Mouse (Mus musculus) stomach, postnatal 0 days (tissue): ENCODE measurements around the gene Tacc3. TPM values are rescaled to one million over a fixed set of nuclear protein-coding genes. Genes with fewer than 3 reads are reported as not detected.

Experiments
- ATAC-seq: fragments of 200-750 bp; cut with Nextera tagmentation; 2 replicates; pipeline ENCODE4 v1.8.0; 2017; ENCODE audit not compliant: low FRiP score, low TSS enrichment
- DNase-seq: peaks from one replicate; pipeline ENCODE4 v3.0.0-alpha.2; 2016; ENCODE audit warnings: low spot score
- H3K27ac ChIP-seq: fragments of 300-500 bp; sonication (generic); replicated peaks from 2 replicates; pipeline ENCODE4 v1.5.1; 2014; ENCODE audit warnings: mild to moderate bottlenecking, control low read depth
- H3K27me3 ChIP-seq: fragments of 300-500 bp; sonication (generic); 2 replicates; pipeline ENCODE4 v1.6.1; 2014; ENCODE audit warnings: low read length; ENCODE audit not compliant: control insufficient read depth, insufficient read depth
- H3K36me3 ChIP-seq: fragments of 300-500 bp; sonication (generic); 2 replicates; pipeline ENCODE4 v1.6.1; 2014; ENCODE audit warnings: low read length, mixed read lengths; ENCODE audit not compliant: control insufficient read depth, insufficient read depth
- H3K4me1 ChIP-seq: fragments of 300-500 bp; sonication (generic); replicated peaks from 2 replicates; pipeline ENCODE4 v1.6.1; 2014; ENCODE audit warnings: antibody characterized with exemption; ENCODE audit not compliant: control insufficient read depth, insufficient read depth
- H3K4me2 ChIP-seq: fragments of 300-500 bp; sonication (generic); replicated peaks from 2 replicates; pipeline ENCODE4 v1.6.1; 2014; ENCODE audit warnings: low read depth, mild to moderate bottlenecking, control low read depth, moderate library complexity
- H3K4me3 ChIP-seq: fragments of 300-500 bp; sonication (generic); 2 replicates; pipeline ENCODE4 v1.5.1; 2014; ENCODE audit warnings: low read depth, low read length, control low read depth
- H3K9ac ChIP-seq: fragments of 300-500 bp; sonication (generic); 2 replicates; pipeline ENCODE4 v1.6.1; 2014; ENCODE audit warnings: mild to moderate bottlenecking, low read length, control low read depth, mixed read lengths
- H3K9me3 ChIP-seq: fragments of 300-500 bp; sonication (generic); 2 replicates; pipeline ENCODE4 v1.6.1; 2016; ENCODE audit warnings: low read length; ENCODE audit not compliant: control insufficient read depth
- CTCF ChIP-seq: IDR thresholded peaks from 2 replicates; pipeline ENCODE4 v1.5.1; 2016; ENCODE audit warnings: antibody characterized with exemption, low read depth, mild to moderate bottlenecking, moderate library complexity
- EP300 ChIP-seq: optimal IDR thresholded peaks from 2 replicates; pipeline ENCODE3; 2016; ENCODE audit warnings: antibody characterized with exemption
- WGBS: fragments of 180-500 bp; shearing (Covaris S2); extraction: QIAGEN DNeasy Blood & Tissue Kit; methylation state at CpG from one replicate; pipeline ENCODE4 v1.1.7; 2014; 5-methylcytosine and 5-hydroxymethylcytosine counted together
- polyA plus RNA-seq: library from polyadenylated mRNA; unstranded; fragments of >200 nt; fragmentation: Nextera tagmentation; extraction: Ambion mirVana; gene quantifications from 2 replicates; pipeline ENCODE4 v1.2.1, GENCODE M21; 2015

Tacc3 gene
- polyA plus RNA-seq, 1 experiment from 2014 or later: 44.0 TPM

GRCm38 (mm10) chr5:33635361-33635760, 22.6 kb upstream of the Tacc3 start:
- Histone ChIP-seq H3K9me3 (no peaks in the 10 kb centered on the region), H3K27ac (no peak overlapping the region), H3K36me3 (no peaks in the 10 kb centered on the region), H3K4me2 (no peak overlapping the region), H3K9ac (no peak overlapping the region), H3K4me1 (no peaks in the 10 kb centered on the region), H3K27me3 (no peaks in the 10 kb centered on the region), H3K4me3 (no peak overlapping the region)
- 82% methylated on average over 3 of the region's 3 CpGs for WGBS
- no peak for DNase-seq
- ATAC-seq: no peak
- TF ChIP-seq EP300 (no peak), CTCF (no peak)

GRCm38 (mm10) chr5:33637606-33638350, 20.1 kb upstream of the Tacc3 start:
- Histone ChIP-seq H3K27ac (no peak overlapping the region), H3K4me2 (no peak overlapping the region), H3K9ac (no peak overlapping the region), H3K4me1 (no peaks in the 10 kb centered on the region), H3K9me3 (no peaks in the 10 kb centered on the region), H3K27me3 (no peaks in the 10 kb centered on the region), H3K4me3 (no peak overlapping the region), H3K36me3 (peaks cover 3% of the 10 kb centered on the region)
- WGBS: 81% methylated on average over 3 of the region's 3 CpGs
- TF ChIP-seq EP300 (no peak), CTCF (no peak)
- no peak for DNase-seq
- no peak for ATAC-seq

- no peaks in the 10 kb centered on the region for H3K27me3 ChIP-seq
- H3K4me2 ChIP-seq: no peak overlapping the region
- no peak overlapping the region for H3K9ac ChIP-seq
- no peak overlapping the region for H3K4me3 ChIP-seq
- ATAC-seq (no peak), DNase-seq (no peak)
- no peak overlapping the region for H3K27ac ChIP-seq
- no peaks in the 10 kb centered on the region for H3K9me3 ChIP-seq
- TF ChIP-seq EP300 (no peak), CTCF (no peak)
- 39% methylated on average over 4 of the region's 4 CpGs for WGBS
- H3K4me1 ChIP-seq: no peaks in the 10 kb centered on the region
- H3K36me3 ChIP-seq: peaks cover 13% of the 10 kb centered on the region
These were observed 19.1 kb upstream of the Tacc3 start for GRCm38 (mm10) chr5:33638826-33639225.

- WGBS: 24% methylated on average over 3 of the region's 3 CpGs
- Histone ChIP-seq H3K4me2 (no peak overlapping the region), H3K9me3 (no peaks in the 10 kb centered on the region), H3K4me3 (no peak overlapping the region), H3K27ac (no peak overlapping the region), H3K9ac (no peak overlapping the region), H3K36me3 (peaks cover 20% of the 10 kb centered on the region), H3K4me1 (no peaks in the 10 kb centered on the region), H3K27me3 (no peaks in the 10 kb centered on the region)
- TF ChIP-seq CTCF (peak; percentile 83), EP300 (no peak)
- ATAC-seq (peak; percentile 57; the same call in 1 of the 2 replicates), DNase-seq (peak; percentile 48)
These were observed 17.3 kb upstream of the Tacc3 start for GRCm38 (mm10) chr5:33640652-33641051.

- 5% methylated on average over 2 of the region's 2 CpGs for WGBS
These were observed 6.9 kb upstream of the Tacc3 start for GRCm38 (mm10) chr5:33651017-33651416.

GRCm38 (mm10) chr5:33651541-33651920, 6.4 kb upstream of the Tacc3 start:
- WGBS: 0% methylated on average over 11 of the region's 11 CpGs
- TF ChIP-seq CTCF (peak; percentile 30), EP300 (no peak)
- H3K4me2 ChIP-seq: peak overlapping the region; percentile 61
- H3K27me3 ChIP-seq: no peaks in the 10 kb centered on the region
- H3K9ac ChIP-seq: peak overlapping the region; percentile 83
- H3K36me3 ChIP-seq: peaks cover 4% of the 10 kb centered on the region; the same call in 1 of the 2 replicates
- ATAC-seq: no peak
- no peaks in the 10 kb centered on the region for H3K4me1 ChIP-seq
- no peaks in the 10 kb centered on the region for H3K9me3 ChIP-seq
- peak overlapping the region; percentile 98 for H3K27ac ChIP-seq
- H3K4me3 ChIP-seq: peak overlapping the region; percentile 64
- DNase-seq: no peak

More at GRCm38 (mm10) chr5:33651017-33651416, 6.9 kb upstream of the Tacc3 start:
- TF ChIP-seq EP300 (no peak), CTCF (no peak)
- Histone ChIP-seq H3K4me3 (peak overlapping the region; percentile 64), H3K9me3 (no peaks in the 10 kb centered on the region), H3K4me2 (peak overlapping the region; percentile 61), H3K27me3 (no peaks in the 10 kb centered on the region), H3K27ac (peak overlapping the region; percentile 98; the same call in 1 of the 2 replicates), H3K9ac (peak overlapping the region; percentile 83), H3K36me3 (peaks cover 4% of the 10 kb centered on the region; the same call in 1 of the 2 replicates), H3K4me1 (no peaks in the 10 kb centered on the region)
- no peak for DNase-seq
- ATAC-seq: no peak
